Mouse (Mus musculus) heart, adult 2 months (tissue): ENCODE data around the gene Npas4.

Source experiments
- CTCF ChIP-seq: fragments of 200-600 bp; IDR thresholded peaks from 2 replicates; pipeline ENCODE4 v1.8.1; 2022; ENCODE audit warnings: antibody characterized with exemption, mild to moderate bottlenecking, moderate library complexity
- EP300 ChIP-seq: fragments of 200-500 bp; IDR thresholded peaks from 2 replicates; pipeline ENCODE4 v1.6.1; 2011; ENCODE audit warnings: low read depth, low read length, control low read depth; ENCODE audit not compliant: insufficient read depth

- TF ChIP-seq EP300 (no peak), CTCF (no peak)
Observed at GRCm38 (mm10) chr19:4990256-4990625, at the start of gene Npas4.
